Comparison of ENCODE assay signal across 10 mouse cellular contexts in genomic region chr10:84056323-84057169, GRCm38 (mm10).
DNase-seq lines count a peak whose midpoint lies in the region; ATAC-seq and TF ChIP-seq lines count a peak whose summit lies in the region.
"Had no signal": no experiment of that assay in that cellular context is flagged by ENCODE, and none has a peak within 500 bp of the region (broad histone marks: within the 10 kb centered on the region; RNA-seq: fewer than 3 reads in every experiment).

No protein-coding gene starts in this region.

- no peaks in the 10 kb centered on the region for H3K27me3 ChIP-seq in heart, adult 2 months (ENCODE audit: control insufficient read depth, insufficient read depth, low read length)
- no peaks in the 10 kb centered on the region for H3K27me3 ChIP-seq in heart, embryonic 11.5 days (ENCODE audit: control insufficient read depth, insufficient read depth, low read length)

- H3K4me1 ChIP-seq in heart, adult 2 months (ENCODE audit: control insufficient read depth, insufficient read depth, low read length), result peaks cover 28% of the 10 kb centered on the region
- no peaks in the 10 kb centered on the region; the same call in 1 of the 2 replicates for H3K4me1 ChIP-seq in heart, embryonic 11.5 days (ENCODE audit: control insufficient read depth, insufficient read depth, low read length)

- H3K79me2 ChIP-seq in heart, adult 2 months (replicated peaks; ENCODE audit: control insufficient read depth, insufficient read depth, low read length), result no peaks in the 10 kb centered on the region

- 70% methylated on average over 14 of the region's 14 CpGs for WGBS in heart, adult 2 months
- WGBS in heart, embryonic 11.5 days (ENCODE audit: insufficient replicate concordance), result 81% methylated on average over 14 of the region's 14 CpGs

- no peak for ATAC-seq in heart, embryonic 11.5 days (replicated peaks; ENCODE audit: insufficient number of reproducible peaks, low FRiP score, low TSS enrichment)
- ATAC-seq in monocyte, adult 5-6 weeks (replicated peaks; ENCODE audit: insufficient number of reproducible peaks, low FRiP score, low TSS enrichment, poor library complexity, severe bottlenecking), result no peak

- no peak for TF ChIP-seq CTCF in heart, adult 2 months (IDR thresholded peaks at IDR 0.05)

- peaks cover 3% of the 10 kb centered on the region for H3K36me3 ChIP-seq in heart, adult 2 months (ENCODE audit: control insufficient read depth, insufficient read depth, low read length)
- H3K36me3 ChIP-seq in heart, embryonic 11.5 days (ENCODE audit: control insufficient read depth, insufficient read depth, low read length), result no peaks in the 10 kb centered on the region

- no peak for TF ChIP-seq POLR2A in heart, adult 2 months (IDR thresholded peaks at IDR 0.05; ENCODE audit: insufficient read depth, low read depth, low read length)

- H3K4me2 ChIP-seq in heart, embryonic 11.5 days, result no peak overlapping the region
- H3K4me2 ChIP-seq: liver, embryonic 11.5 days had no signal

- intact Hi-C loops in heart, adult 2 months (cut with DNase I), result loop anchor here (5.0 kb wide), 4 partner anchors 124 to 381 kb away; no protein-coding TSS in a partner anchor

- H3K27ac ChIP-seq in heart, adult 2 months, result peak overlapping the region; percentile 79
- no peak overlapping the region for H3K27ac ChIP-seq in heart, embryonic 11.5 days (ENCODE audit: low read depth, low read length)

- no peak overlapping the region for H3K9ac ChIP-seq in heart, adult 2 months (ENCODE audit: low read depth, low read length)
- H3K9ac ChIP-seq in heart, embryonic 11.5 days (ENCODE audit: low read depth, low read length), result no peak overlapping the region

- no peak overlapping the region for H3K4me3 ChIP-seq in heart, adult 2 months
- no peak overlapping the region for H3K4me3 ChIP-seq in heart, embryonic 11.5 days (ENCODE audit: low read depth, low read length)

- 0 out of 2 replicates have a peak, but pooled peaks have one; percentile 26 for TF ChIP-seq EP300 in heart, adult 2 months (IDR thresholded peaks at IDR 0.05; ENCODE audit: insufficient read depth, low read depth, low read length)

- peak; percentile 40 to 59 for DNase-seq in heart, adult 2 months
- DNase-seq in 3T3-L1 (ENCODE audit: low read depth, low spot score) (peak; percentile 65), adipocyte (ENCODE audit: low spot score) (peak; percentile 12)
- DNase-seq in heart, postnatal 4 days, result peak; percentile 39
- no peak for DNase-seq in frontal cortex, postnatal 14 days (ENCODE audit: low spot score in 2 of 2)
- no peak for DNase-seq in right cerebral cortex, postnatal 25 days
- DNase-seq: cerebellum, adult 11-12 months had no signal

- H3K9me3 ChIP-seq in heart, embryonic 11.5 days (replicated peaks; ENCODE audit: control insufficient read depth, low read length), result no peaks in the 10 kb centered on the region

Comparison
In these comparisons a context has a peak if more than half of its experiments do, and no peak if none do; other contexts are left out.
1. DNase-seq: peak in heart, adult 2 months (2 of 2), 3T3-L1 (single experiment), adipocyte (single experiment) and heart, postnatal 4 days (single experiment); none in frontal cortex, postnatal 14 days (0 of 2) and right cerebral cortex, postnatal 25 days (single experiment).